Mouse (Mus musculus) lung, embryonic 14.5 days (tissue): ENCODE results near the gene Map7. TPM values are rescaled to one million over a fixed set of nuclear protein-coding genes. Genes with fewer than 3 reads are reported as not detected.

Experiments used
- ATAC-seq: fragments of 200-750 bp; cut with Nextera tagmentation; 2 replicates; pipeline ENCODE4 v1.8.0; 2017; ENCODE audit warnings: mild to moderate bottlenecking, moderate TSS enrichment, moderate library complexity; ENCODE audit not compliant: insufficient read depth
- DNase-seq: peaks from one replicate; pipeline ENCODE4 v3.0.0-alpha.2; 2015
- H3K27ac ChIP-seq: fragments of 300-500 bp; sonication (generic); 2 replicates; pipeline ENCODE4 v1.5.1; 2014; ENCODE audit warnings: low read depth, mild to moderate bottlenecking, moderate library complexity
- H3K27me3 ChIP-seq: fragments of 300-500 bp; sonication (generic); 2 replicates; pipeline ENCODE4 v1.6.1; 2014; ENCODE audit warnings: low read length, control low read depth; ENCODE audit not compliant: insufficient read depth
- H3K36me3 ChIP-seq: fragments of 300-500 bp; sonication (generic); 2 replicates; pipeline ENCODE4 v1.6.1; 2014; ENCODE audit warnings: control low read depth; ENCODE audit not compliant: insufficient read depth
- H3K4me1 ChIP-seq: fragments of 300-500 bp; sonication (generic); 2 replicates; pipeline ENCODE4 v1.6.1; 2014; ENCODE audit warnings: antibody characterized with exemption, control low read depth; ENCODE audit not compliant: insufficient read depth
- H3K4me2 ChIP-seq: fragments of 300-500 bp; sonication (generic); 2 replicates; pipeline ENCODE4 v1.6.1; 2014; ENCODE audit warnings: mild to moderate bottlenecking
- H3K4me3 ChIP-seq: fragments of 300-500 bp; sonication (generic); 2 replicates; pipeline ENCODE4 v1.5.1; 2014; ENCODE audit warnings: low read depth, low read length
- H3K9ac ChIP-seq: fragments of 300-500 bp; sonication (generic); 2 replicates; pipeline ENCODE4 v1.6.1; 2014
- H3K9me3 ChIP-seq: fragments of 300-500 bp; sonication (generic); 2 replicates; pipeline ENCODE4 v1.6.1; 2016; ENCODE audit warnings: low read depth, low read length, control low read depth
- CTCF ChIP-seq: IDR thresholded peaks from 2 replicates; pipeline ENCODE4 v1.5.1; 2016; ENCODE audit warnings: antibody characterized with exemption, low read depth
- WGBS: fragments of 180-500 bp; shearing (Covaris S2); extraction: QIAGEN DNeasy Blood & Tissue Kit; methylation state at CpG from one replicate; pipeline ENCODE4 v1.1.7; 2014; 5-methylcytosine and 5-hydroxymethylcytosine counted together
- polyA plus RNA-seq: library from polyadenylated mRNA; unstranded; fragments of >200 nt; fragmentation: Nextera tagmentation; extraction: Ambion mirVana; gene quantifications from 2 replicates; pipeline ENCODE4 v1.2.1, GENCODE M21; 2014

Map7 gene
- polyA plus RNA-seq, 1 experiment from 2014 or later = 9.3 TPM

DNA sequence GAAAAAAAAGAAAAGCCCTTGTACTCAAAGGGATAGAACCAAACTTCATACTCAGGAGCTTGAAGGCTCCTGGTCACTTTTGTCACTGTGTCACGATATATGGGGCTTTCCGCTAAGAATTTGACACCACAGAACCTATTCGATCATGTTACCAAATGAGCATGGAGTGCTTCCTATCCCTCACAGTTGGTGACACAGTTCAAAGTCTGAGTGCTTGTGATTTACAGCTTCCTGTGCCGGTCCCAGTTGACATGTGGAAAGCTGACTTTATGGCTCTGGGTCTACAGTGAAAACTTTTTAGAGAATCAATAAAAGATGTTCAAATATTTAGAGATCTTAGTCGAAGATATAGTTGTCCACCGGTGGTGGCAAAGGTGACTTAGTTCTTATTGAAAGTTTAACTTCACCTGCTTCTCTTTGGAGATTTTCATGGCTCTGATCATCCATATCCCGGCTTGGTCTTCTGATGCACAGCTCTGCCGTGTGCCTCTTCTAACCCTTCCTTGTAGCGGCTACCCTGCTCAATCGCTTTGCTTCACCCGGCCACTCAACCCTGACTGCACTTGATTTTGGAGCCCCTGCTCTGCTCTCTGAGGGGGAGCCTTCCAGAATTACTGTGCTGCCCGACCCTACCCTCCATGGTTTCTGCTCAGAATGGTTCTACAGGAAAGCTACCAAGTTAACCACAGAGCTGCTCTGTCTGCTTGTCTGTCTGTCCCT is 15.2 kb upstream of the Map7 start:
- no peaks in the 10 kb centered on the region for H3K4me1 ChIP-seq
- DNase-seq = peak; percentile 28
- no peak overlapping the region for H3K9ac ChIP-seq
- no peak overlapping the region for H3K4me2 ChIP-seq
- H3K27ac ChIP-seq = no peak overlapping the region
- no peak for TF ChIP-seq CTCF
- no peak for ATAC-seq
- no peaks in the 10 kb centered on the region for H3K27me3 ChIP-seq
- H3K9me3 ChIP-seq = no peaks in the 10 kb centered on the region
- no peaks in the 10 kb centered on the region for H3K36me3 ChIP-seq
- 64% methylated on average over 12 of the region's 12 CpGs for WGBS
- H3K4me3 ChIP-seq = no peak overlapping the region

DNA sequence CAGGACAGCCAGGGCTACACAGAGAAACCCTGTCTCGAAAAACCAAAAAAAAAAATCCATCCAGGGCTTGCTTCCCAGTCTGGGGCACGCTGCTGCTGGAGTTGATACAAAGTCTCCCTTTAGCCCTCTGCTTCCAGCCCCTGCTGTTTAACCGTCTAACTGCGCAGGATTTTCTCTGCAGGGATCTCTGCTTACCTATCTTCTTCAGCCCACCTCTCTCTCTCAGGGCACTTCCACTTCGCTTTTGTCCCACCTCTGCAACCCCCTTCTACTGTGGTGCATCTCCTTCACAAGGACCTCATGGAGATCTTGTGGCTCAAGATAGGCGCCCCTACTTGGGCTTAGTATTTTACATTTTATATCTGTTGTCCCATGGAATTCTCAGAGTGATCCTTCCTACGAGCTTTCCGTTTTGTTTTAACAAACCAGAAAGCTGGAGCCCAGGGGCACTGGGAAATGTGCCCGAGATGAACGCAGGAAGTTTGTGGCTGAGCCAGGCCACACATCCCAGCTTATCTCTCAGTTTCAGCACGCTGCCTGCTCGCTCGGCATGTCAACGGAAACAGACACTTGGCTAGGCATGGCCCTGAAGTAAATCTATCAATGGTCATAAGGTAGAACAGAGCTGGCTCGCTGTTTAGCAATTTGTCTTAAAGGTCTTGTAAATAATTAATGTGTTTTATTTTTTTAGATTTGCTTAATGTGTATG is 12.8 kb upstream of the Map7 start:
- Histone ChIP-seq H3K27me3 (no peaks in the 10 kb centered on the region), H3K27ac (no peak overlapping the region), H3K36me3 (no peaks in the 10 kb centered on the region), H3K9me3 (no peaks in the 10 kb centered on the region), H3K4me3 (no peak overlapping the region), H3K9ac (no peak overlapping the region), H3K4me1 (no peaks in the 10 kb centered on the region), H3K4me2 (no peak overlapping the region)
- WGBS = 64% methylated on average over 15 of the region's 15 CpGs
- ATAC-seq (no peak), DNase-seq (peak; percentile 41)
- no peak for TF ChIP-seq CTCF

DNA sequence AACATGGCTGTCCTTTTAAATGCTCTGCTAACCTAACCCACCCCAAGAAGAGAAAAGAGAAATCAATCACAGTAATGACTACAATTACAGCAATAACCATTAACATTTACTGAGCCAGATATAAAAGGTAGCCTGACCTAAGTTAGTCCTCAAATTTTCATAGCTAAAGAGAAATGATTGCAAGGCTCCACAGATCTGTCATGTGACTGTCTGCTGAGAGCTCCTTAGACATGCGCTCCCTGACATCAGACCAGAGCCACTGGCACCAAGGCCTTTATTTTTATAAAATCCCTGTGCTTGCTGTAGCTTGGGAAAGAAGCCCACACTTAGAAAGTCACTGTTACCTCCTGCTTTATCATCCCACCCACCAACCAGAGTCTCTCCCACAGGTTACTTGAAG is 11.8 kb upstream of the Map7 start:
- Histone ChIP-seq H3K9ac (no peak overlapping the region), H3K4me1 (no peaks in the 10 kb centered on the region), H3K27me3 (no peaks in the 10 kb centered on the region), H3K36me3 (no peaks in the 10 kb centered on the region), H3K4me3 (no peak overlapping the region), H3K4me2 (no peak overlapping the region), H3K27ac (no peak overlapping the region), H3K9me3 (no peaks in the 10 kb centered on the region)
- WGBS = 91% methylated on average over 1 of the region's 1 CpGs
- no peak for DNase-seq
- no peak for TF ChIP-seq CTCF
- ATAC-seq = no peak

DNA sequence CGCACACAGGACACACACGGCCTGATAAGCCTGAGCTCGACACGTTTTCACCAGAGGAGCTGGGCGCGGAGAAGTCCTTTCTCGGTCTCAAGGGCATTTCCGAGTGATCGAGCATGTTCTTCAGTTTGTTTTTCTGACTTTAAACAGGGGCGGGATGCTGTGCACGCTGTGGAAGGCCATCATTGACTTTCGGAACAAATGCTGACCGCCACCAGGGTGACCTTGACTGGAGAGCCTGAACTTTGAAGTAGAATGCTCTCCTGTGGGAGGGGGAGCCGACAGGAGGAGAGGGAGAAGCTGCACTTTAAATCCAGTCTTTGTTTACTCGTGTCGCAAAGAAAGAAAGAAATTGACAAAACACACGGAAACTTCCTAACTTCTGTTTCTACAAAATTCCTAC is 6.9 kb upstream of the Map7 start:
- Histone ChIP-seq H3K27me3 (no peaks in the 10 kb centered on the region), H3K36me3 (no peaks in the 10 kb centered on the region), H3K4me3 (no peak overlapping the region), H3K9me3 (no peaks in the 10 kb centered on the region), H3K4me1 (no peaks in the 10 kb centered on the region), H3K27ac (no peak overlapping the region), H3K4me2 (no peak overlapping the region), H3K9ac (no peak overlapping the region)
- WGBS = 46% methylated on average over 17 of the region's 17 CpGs
- no peak for TF ChIP-seq CTCF
- DNase-seq (no peak), ATAC-seq (no peak)

DNA sequence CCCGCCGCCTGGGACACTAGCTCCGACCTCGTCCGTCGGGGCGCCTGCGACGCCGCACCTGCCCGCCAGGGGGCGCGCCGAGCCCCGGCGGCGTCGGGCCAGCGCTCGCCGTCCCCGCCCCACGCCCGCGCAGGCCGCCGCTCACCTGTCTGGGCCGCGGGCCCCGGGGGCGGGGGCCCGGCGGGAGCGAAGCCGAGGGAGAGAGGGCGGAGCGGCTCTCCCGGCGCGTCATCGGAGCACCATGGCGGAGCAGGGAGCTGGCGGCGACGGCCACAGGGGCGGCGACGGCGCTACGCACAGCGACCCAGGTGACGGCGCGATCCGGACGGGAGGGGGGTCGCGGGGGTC is 476 bp downstream of the Map7 start:
- peak; percentile 75 for DNase-seq
- H3K4me3 ChIP-seq = peak overlapping the region; percentile 72
- 0 out of 2 replicates have a peak, but pooled peaks have one; percentile 1 for TF ChIP-seq CTCF
- peak overlapping the region; percentile 63 for H3K9ac ChIP-seq
- no peaks in the 10 kb centered on the region for H3K36me3 ChIP-seq
- no peaks in the 10 kb centered on the region for H3K4me1 ChIP-seq
- peak overlapping the region; percentile 93 for H3K4me2 ChIP-seq
- H3K27ac ChIP-seq = 0 out of 2 replicates have a peak overlapping the region, but pooled peaks have one; percentile 63
- ATAC-seq = peak; percentile 87
- no peaks in the 10 kb centered on the region for H3K9me3 ChIP-seq
- WGBS = under 1% methylated on average over 57 of the region's 58 CpGs
- peaks cover 35% of the 10 kb centered on the region for H3K27me3 ChIP-seq

DNA sequence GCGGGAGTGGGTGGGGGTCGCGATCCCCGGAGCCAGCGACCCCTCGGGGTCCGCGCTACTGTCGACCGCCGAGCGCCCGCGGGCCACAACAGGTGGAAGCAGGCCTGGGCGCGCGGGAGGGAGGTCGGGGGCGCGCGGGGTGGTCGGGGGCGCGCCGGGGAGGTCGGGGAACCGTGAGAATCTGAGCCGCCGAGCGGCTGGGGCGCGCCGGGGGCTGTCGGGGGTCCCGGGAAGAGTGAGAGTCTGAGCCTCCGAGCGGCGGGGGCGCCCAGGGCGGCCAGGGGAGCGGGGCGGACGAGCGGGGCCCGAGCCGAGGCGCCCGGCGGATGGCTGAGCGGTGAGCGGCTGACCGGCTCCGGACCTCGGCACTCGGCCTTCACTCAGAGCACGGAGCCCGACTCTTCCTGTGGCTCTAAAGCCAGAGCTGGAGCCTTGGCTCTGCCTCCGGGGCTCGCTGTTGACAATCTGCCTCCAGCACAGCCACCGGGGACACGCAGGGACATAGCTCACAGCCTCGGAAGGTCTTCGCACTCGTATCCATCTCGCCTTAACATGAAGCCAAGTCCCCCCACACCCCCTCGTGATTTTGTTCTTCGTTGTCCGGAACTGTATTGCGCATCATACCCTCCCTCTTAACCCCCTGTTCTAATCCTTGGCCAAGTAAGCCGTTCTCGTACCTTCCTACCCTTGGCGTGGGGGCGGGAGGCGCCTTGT is 1.0 kb downstream of the Map7 start:
- no peaks in the 10 kb centered on the region for H3K36me3 ChIP-seq
- TF ChIP-seq CTCF = no peak
- WGBS = under 1% methylated on average over 60 of the region's 74 CpGs

DNA sequence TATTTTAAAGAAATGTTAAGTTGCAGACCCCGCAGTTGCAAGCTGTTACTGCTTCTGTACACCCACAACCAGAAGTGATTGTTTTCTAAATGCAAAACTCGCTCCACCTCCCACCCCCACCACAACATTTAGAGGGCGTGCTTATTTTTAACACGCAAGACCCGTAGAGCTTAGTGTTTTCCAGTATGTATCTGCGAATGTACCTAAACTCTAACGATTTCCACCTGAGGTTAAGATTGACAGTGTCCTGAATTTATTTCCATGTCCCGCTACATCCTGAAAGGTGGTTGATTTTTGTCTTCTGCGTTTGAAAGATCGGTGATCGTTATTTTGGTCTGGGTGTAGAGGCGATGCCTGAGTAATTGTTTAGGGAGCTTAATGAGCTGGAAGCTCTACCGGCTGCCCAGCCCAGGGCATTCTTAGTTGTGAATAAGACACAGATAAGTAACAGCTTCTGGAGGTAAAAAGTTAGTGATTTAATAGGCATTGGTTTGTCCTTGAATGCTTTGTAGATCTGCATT is 1.6 kb downstream of the Map7 start:
- DNase-seq (peak; percentile 15), ATAC-seq (no peak)

More for the DNA sequence above, 1.0 kb downstream of the Map7 start:
- peak; percentile 65 for ATAC-seq
- DNase-seq = peak; percentile 70
- peaks cover 35% of the 10 kb centered on the region for H3K27me3 ChIP-seq
- H3K4me2 ChIP-seq = peak overlapping the region; percentile 93
- peak overlapping the region; percentile 72 for H3K4me3 ChIP-seq
- peak overlapping the region; percentile 63 for H3K27ac ChIP-seq
- H3K9ac ChIP-seq = peak overlapping the region; percentile 63
- H3K9me3 ChIP-seq = no peaks in the 10 kb centered on the region
- no peaks in the 10 kb centered on the region for H3K4me1 ChIP-seq

More for the DNA sequence above, 1.6 kb downstream of the Map7 start:
- TF ChIP-seq CTCF = no peak
- no peaks in the 10 kb centered on the region for H3K36me3 ChIP-seq
- H3K27ac ChIP-seq = no peak overlapping the region
- H3K4me3 ChIP-seq = peak overlapping the region; percentile 72
- no peaks in the 10 kb centered on the region for H3K9me3 ChIP-seq
- H3K4me2 ChIP-seq = peak overlapping the region; percentile 93
- H3K9ac ChIP-seq = peak overlapping the region; percentile 63
- no peaks in the 10 kb centered on the region for H3K4me1 ChIP-seq
- 4% methylated on average over 13 of the region's 13 CpGs for WGBS
- H3K27me3 ChIP-seq = peaks cover 35% of the 10 kb centered on the region
